In the genomic region with DNA sequence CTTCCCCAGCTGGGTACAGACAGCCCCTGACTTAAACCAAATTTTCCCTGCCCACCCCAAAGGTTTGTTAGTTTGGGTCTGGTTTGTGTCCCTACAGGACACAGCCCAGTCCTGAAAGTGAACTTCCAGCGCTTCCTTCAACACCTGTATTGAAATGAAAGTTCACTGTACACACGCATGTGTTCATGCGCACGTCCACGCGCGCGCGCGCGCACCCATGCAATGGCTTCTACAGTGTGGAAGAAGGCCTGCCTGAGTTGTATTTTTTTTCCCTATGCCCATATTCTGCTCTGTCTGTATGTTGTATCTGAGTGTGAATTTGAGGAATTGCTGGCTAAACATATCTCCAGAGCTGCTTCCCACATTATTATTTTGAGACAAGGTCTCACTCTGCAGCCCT, we compare ENCODE assay signal across 8 mouse cellular contexts. TPM values are rescaled to one million over a fixed set of nuclear protein-coding genes. Genes with fewer than 3 reads are reported as not detected.
DNase-seq lines count a peak whose midpoint lies in the region; ATAC-seq and TF ChIP-seq lines count a peak whose summit lies in the region.

No protein-coding gene starts in this region.

- TF ChIP-seq POLR2A in heart, adult 2 months (IDR thresholded peaks at IDR 0.05; ENCODE audit: insufficient read depth, low read depth, low read length): no peak

- peaks cover 57% of the 10 kb centered on the region for H3K4me1 ChIP-seq in heart, embryonic 13.5 days
- peaks cover 3% of the 10 kb centered on the region for H3K4me1 ChIP-seq in heart, adult 2 months (ENCODE audit: control insufficient read depth, insufficient read depth, low read length)
- H3K4me1 ChIP-seq in brown adipose tissue, adult 24 weeks (ENCODE audit: control insufficient read depth, insufficient read depth, insufficient read length, low read length): no peaks in the 10 kb centered on the region
- peaks cover 18% of the 10 kb centered on the region for H3K4me1 ChIP-seq in midbrain, embryonic 16.5 days (ENCODE audit: control insufficient read depth, insufficient read depth, low read length)

- TF ChIP-seq CTCF in heart, adult 2 months (IDR thresholded peaks at IDR 0.05): no peak

- peak overlapping the region; percentile 95 for H3K9ac ChIP-seq in heart, embryonic 13.5 days
- no peak overlapping the region for H3K9ac ChIP-seq in heart, adult 2 months (ENCODE audit: low read depth, low read length)
- H3K9ac ChIP-seq in midbrain, embryonic 16.5 days (ENCODE audit: low read depth, low read length): peak overlapping the region; percentile 88; the same call in 1 of the 2 replicates

- no peak overlapping the region for H3K27ac ChIP-seq in heart, embryonic 13.5 days (replicated peaks)
- no peak overlapping the region for H3K27ac ChIP-seq in heart, adult 2 months
- H3K27ac ChIP-seq in brown adipose tissue, adult 24 weeks (replicated peaks; ENCODE audit: low read depth, low read length): no peak overlapping the region
- no peak overlapping the region for H3K27ac ChIP-seq in midbrain, embryonic 16.5 days (ENCODE audit: low read length)

- peak overlapping the region; percentile 82 for H3K4me2 ChIP-seq in heart, embryonic 13.5 days
- H3K4me2 ChIP-seq in midbrain, embryonic 16.5 days (ENCODE audit: low read length): peak overlapping the region; percentile 96

- no peaks in the 10 kb centered on the region for H3K27me3 ChIP-seq in heart, embryonic 13.5 days (replicated peaks)
- H3K27me3 ChIP-seq in heart, adult 2 months (ENCODE audit: control insufficient read depth, insufficient read depth, low read length): no peaks in the 10 kb centered on the region
- no peaks in the 10 kb centered on the region for H3K27me3 ChIP-seq in midbrain, embryonic 16.5 days (ENCODE audit: control insufficient read depth, insufficient read depth, low read depth, low read length)

- no peak for DNase-seq in heart, adult 2 months
- DNase-seq in induced T-regulatory cell, adult 2 months (ENCODE audit: low read depth): peak; percentile 39
- DNase-seq in thymus, postnatal 25 days: no peak
- DNase-seq in left cerebral cortex, postnatal 25 days (ENCODE audit: low spot score in 2 of 2): no peak
- no peak for DNase-seq in Muller cell, postnatal 12 days (ENCODE audit: inconsistent ontology term)

- ATAC-seq in heart, embryonic 13.5 days (ENCODE audit: extremely low read depth, insufficient number of reproducible peaks, low FRiP score, low TSS enrichment): no peak
- ATAC-seq in midbrain, embryonic 16.5 days: no peak

- no peaks in the 10 kb centered on the region for H3K79me2 ChIP-seq in heart, adult 2 months (replicated peaks; ENCODE audit: control insufficient read depth, insufficient read depth, low read length)

- peaks cover 51% of the 10 kb centered on the region for H3K36me3 ChIP-seq in heart, embryonic 13.5 days
- H3K36me3 ChIP-seq in heart, adult 2 months (ENCODE audit: control insufficient read depth, insufficient read depth, low read length): peaks cover 11% of the 10 kb centered on the region
- peaks cover 29% of the 10 kb centered on the region for H3K36me3 ChIP-seq in midbrain, embryonic 16.5 days (ENCODE audit: control insufficient read depth, insufficient read depth, low read length)

- TF ChIP-seq EP300 in heart, adult 2 months (IDR thresholded peaks at IDR 0.05; ENCODE audit: insufficient read depth, low read depth, low read length): no peak

- no peaks in the 10 kb centered on the region for H3K9me3 ChIP-seq in heart, embryonic 13.5 days
- H3K9me3 ChIP-seq in midbrain, embryonic 16.5 days (replicated peaks; ENCODE audit: control insufficient read depth, low read length, poor library complexity, severe bottlenecking): no peaks in the 10 kb centered on the region

- intact Hi-C loops in heart, adult 2 months (cut with DNase I): no loop called here
- intact Hi-C loops in left cerebral cortex, postnatal 25 days (cut with DNase I): no loop called here

- H3K4me3 ChIP-seq in heart, embryonic 13.5 days: peak overlapping the region; percentile 76
- no peak overlapping the region for H3K4me3 ChIP-seq in heart, adult 2 months
- peak overlapping the region; percentile 76 for H3K4me3 ChIP-seq in brown adipose tissue, adult 24 weeks (ENCODE audit: insufficient read depth, low read depth, low read length)
- H3K4me3 ChIP-seq in midbrain, embryonic 16.5 days (ENCODE audit: low read depth, low read length): peak overlapping the region; percentile 77; the same call in 1 of the 2 replicates

- WGBS in heart, embryonic 13.5 days: 95% methylated on average over 11 of the region's 11 CpGs
- 93% methylated on average over 11 of the region's 11 CpGs for WGBS in heart, adult 2 months
- 95% methylated on average over 11 of the region's 11 CpGs for WGBS in midbrain, embryonic 16.5 days

RNA-seq across cellular contexts. Expression of gene Slc35b2, which starts 1.4 kb away (rescaled TPM):
- polyA plus RNA-seq in heart, embryonic 13.5 days (2015; fragmentation: Nextera tagmentation; extraction: Ambion mirVana): 91.8 and 94.9 TPM in 2 replicates
- 10 to 100 TPM; 23.4 to 24.0 TPM for total RNA-seq in heart, adult 2 months (2021)
- 45.1 and 49.2 TPM in 2 replicates for polyA plus RNA-seq in heart, adult 2 months (2012; rRNA removed)
- polyA plus RNA-seq in brown adipose tissue, adult 24 weeks (2012; ENCODE audit: insufficient read depth, insufficient read length, missing spikeins): 17.0 and 36.4 TPM in 2 replicates
- 76.0 and 79.6 TPM in 2 replicates for polyA plus RNA-seq in midbrain, embryonic 16.5 days (2015; fragmentation: Nextera tagmentation; extraction: Ambion mirVana)
- 10 to 100 TPM; 30.3 to 32.2 TPM for total RNA-seq in left cerebral cortex, postnatal 25 days (2021)

RNA-seq across cellular contexts. Expression of gene Hsp90ab1, which starts 8.0 kb away (rescaled TPM):
- 1,372 and 1,500 TPM in 2 replicates for polyA plus RNA-seq in heart, embryonic 13.5 days (2015; fragmentation: Nextera tagmentation; extraction: Ambion mirVana)
- 1,000 to 10,000 TPM; 1,183 to 1,319 TPM for total RNA-seq in heart, adult 2 months (2021)
- 464 and 736 TPM in 2 replicates for polyA plus RNA-seq in heart, adult 2 months (2012; rRNA removed)
- 869 and 998 TPM in 2 replicates for polyA plus RNA-seq in brown adipose tissue, adult 24 weeks (2012; ENCODE audit: insufficient read depth, insufficient read length, missing spikeins)
- polyA plus RNA-seq in midbrain, embryonic 16.5 days (2015; fragmentation: Nextera tagmentation; extraction: Ambion mirVana): 1,403 and 1,446 TPM in 2 replicates
- 1,000 to 10,000 TPM; 1,565 to 1,601 TPM for total RNA-seq in left cerebral cortex, postnatal 25 days (2021)

RNA-seq across cellular contexts. Expression of gene Nfkbie, which starts 9.6 kb away (rescaled TPM):
- 2.7 TPM in 2 replicates for polyA plus RNA-seq in heart, embryonic 13.5 days (2015; fragmentation: Nextera tagmentation; extraction: Ambion mirVana)
- total RNA-seq in heart, adult 2 months (2021): 1 to 10 TPM; 1.1 TPM
- 1.6 and 2.2 TPM in 2 replicates for polyA plus RNA-seq in heart, adult 2 months (2012; rRNA removed)
- polyA plus RNA-seq in brown adipose tissue, adult 24 weeks (2012; ENCODE audit: insufficient read depth, insufficient read length, missing spikeins): 1.4 and 1.6 TPM in 2 replicates
- 3.6 and 3.7 TPM in 2 replicates for polyA plus RNA-seq in midbrain, embryonic 16.5 days (2015; fragmentation: Nextera tagmentation; extraction: Ambion mirVana)
- total RNA-seq in left cerebral cortex, postnatal 25 days (2021): 1 to 10 TPM; 1.6 to 2.0 TPM

RNA-seq across cellular contexts. Expression of gene Tmem151b, which starts 15.6 kb away (rescaled TPM):
- 1.4 and 1.6 TPM in 2 replicates for polyA plus RNA-seq in heart, embryonic 13.5 days (2015; fragmentation: Nextera tagmentation; extraction: Ambion mirVana)
- total RNA-seq in heart, adult 2 months (2021): under 1 TPM in 1 of 2 experiments, not detected in 1; 0.07 TPM
- 0.04 and 0.06 TPM in 2 replicates for polyA plus RNA-seq in heart, adult 2 months (2012; rRNA removed)
- not detected in 2 replicates for polyA plus RNA-seq in brown adipose tissue, adult 24 weeks (2012; ENCODE audit: insufficient read depth, insufficient read length, missing spikeins)
- 31.0 and 32.5 TPM in 2 replicates for polyA plus RNA-seq in midbrain, embryonic 16.5 days (2015; fragmentation: Nextera tagmentation; extraction: Ambion mirVana)
- 100 to 1,000 TPM; 118 to 128 TPM for total RNA-seq in left cerebral cortex, postnatal 25 days (2021)

RNA-seq across cellular contexts. Expression of gene Slc29a1, which starts 34.3 kb away (rescaled TPM):
- 68.8 and 83.6 TPM in 2 replicates for polyA plus RNA-seq in heart, embryonic 13.5 days (2015; fragmentation: Nextera tagmentation; extraction: Ambion mirVana)
- total RNA-seq in heart, adult 2 months (2021): 10 to 100 TPM; 80.3 to 84.6 TPM
- 160 and 184 TPM in 2 replicates for polyA plus RNA-seq in heart, adult 2 months (2012; rRNA removed)
- polyA plus RNA-seq in brown adipose tissue, adult 24 weeks (2012; ENCODE audit: insufficient read depth, insufficient read length, missing spikeins): 32.8 and 56.5 TPM in 2 replicates
- polyA plus RNA-seq in midbrain, embryonic 16.5 days (2015; fragmentation: Nextera tagmentation; extraction: Ambion mirVana): 37.8 and 40.7 TPM in 2 replicates
- total RNA-seq in left cerebral cortex, postnatal 25 days (2021): 10 to 100 TPM; 16.8 to 18.8 TPM
